14 mouse cellular contexts compared by ENCODE assay signal in genomic region chr2:101920136-101920554, GRCm38 (mm10). TPM values are rescaled to one million over a fixed set of nuclear protein-coding genes. Genes with fewer than 3 reads are reported as not detected.
DNase-seq lines count a peak whose midpoint lies in the region; ATAC-seq and TF ChIP-seq lines count a peak whose summit lies in the region.
"Had no signal": no experiment of that assay in that cellular context is flagged by ENCODE, and none has a peak within 500 bp of the region (broad histone marks: within the 10 kb centered on the region; RNA-seq: fewer than 3 reads in every experiment).

No protein-coding gene starts in this region.

- no peaks in the 10 kb centered on the region for H3K27me3 ChIP-seq in kidney, postnatal 0 days (ENCODE audit: insufficient read depth, low read length)
- H3K27me3 ChIP-seq in forebrain, postnatal 0 days (ENCODE audit: insufficient read depth, low read length): no peaks in the 10 kb centered on the region
- H3K27me3 ChIP-seq in midbrain, embryonic 11.5 days (ENCODE audit: control insufficient read depth, insufficient read depth, low read length): no peaks in the 10 kb centered on the region
- H3K27me3 ChIP-seq: intestine, embryonic 15.5 days; liver, embryonic 12.5 days had no signal

- H3K9ac ChIP-seq in kidney, postnatal 0 days (ENCODE audit: low read depth, low read length): no peak overlapping the region
- no peak overlapping the region for H3K9ac ChIP-seq in forebrain, postnatal 0 days
- H3K9ac ChIP-seq in midbrain, embryonic 11.5 days (ENCODE audit: low read length): no peak overlapping the region
- H3K9ac ChIP-seq: intestine, embryonic 15.5 days; liver, embryonic 12.5 days had no signal

- peak; percentile 21; the same call in 1 of the 2 replicates for TF ChIP-seq CTCF in kidney, postnatal 0 days (IDR thresholded peaks at IDR 0.05; ENCODE audit: low read depth)
- TF ChIP-seq CTCF in forebrain, postnatal 0 days (IDR thresholded peaks at IDR 0.05; ENCODE audit: low read depth): no peak
- no peak for TF ChIP-seq CTCF in olfactory bulb, adult 2 months (IDR thresholded peaks at IDR 0.05; ENCODE audit: insufficient read depth, low read depth, low read length)

- no peak overlapping the region for H3K4me2 ChIP-seq in kidney, postnatal 0 days (ENCODE audit: low read length)
- no peak overlapping the region for H3K4me2 ChIP-seq in forebrain, postnatal 0 days (ENCODE audit: low read depth)
- no peak overlapping the region for H3K4me2 ChIP-seq in midbrain, embryonic 11.5 days
- H3K4me2 ChIP-seq: intestine, embryonic 15.5 days; liver, embryonic 12.5 days had no signal

- intact Hi-C loops in left cerebral cortex, postnatal 10 days (cut with DNase I): no loop called here

- DNase-seq in kidney, postnatal 0 days (ENCODE audit: low spot score): no peak
- DNase-seq in kidney, adult 11 months: no peak
- peak; percentile 24 for DNase-seq in forebrain, postnatal 0 days
- DNase-seq in midbrain, embryonic 11.5 days (ENCODE audit: low spot score, missing footprints): peak; percentile 78
- no peak for DNase-seq in gastrocnemius, postnatal 10 days
- no peak for DNase-seq in right cerebral cortex, adult 18-20 months
- no peak for DNase-seq in left cerebral cortex, postnatal 10 days (ENCODE audit: extremely low spot score in 1 of 2, low spot score in 2 of 2)
- DNase-seq: cerebellum, adult 9-10 months; kidney, postnatal 36 days; thymus, postnatal 14 days had no signal

- ATAC-seq in kidney, postnatal 0 days (replicated peaks; ENCODE audit: low FRiP score, low read depth): no peak
- peak; percentile 60 for ATAC-seq in forebrain, postnatal 0 days
- no peak for ATAC-seq in midbrain, embryonic 11.5 days (ENCODE audit: low FRiP score)
- ATAC-seq: intestine, embryonic 15.5 days; liver, embryonic 12.5 days had no signal

- no peak for TF ChIP-seq POLR2A in olfactory bulb, adult 2 months (IDR thresholded peaks at IDR 0.05; ENCODE audit: insufficient read depth, low read depth, low read length)

- WGBS in kidney, postnatal 0 days: 53% methylated on average over 2 of the region's 2 CpGs
- 21% methylated on average over 2 of the region's 2 CpGs for WGBS in forebrain, postnatal 0 days
- 38% methylated on average over 2 of the region's 2 CpGs for WGBS in midbrain, embryonic 11.5 days
- 26% methylated on average over 2 of the region's 2 CpGs for WGBS in olfactory bulb, adult 2 months

- H3K4me1 ChIP-seq in kidney, postnatal 0 days (replicated peaks; ENCODE audit: insufficient read depth, low read length): no peaks in the 10 kb centered on the region
- peaks cover 7% of the 10 kb centered on the region; the same call in 1 of the 2 replicates for H3K4me1 ChIP-seq in forebrain, postnatal 0 days (ENCODE audit: insufficient read depth)
- peaks cover 4% of the 10 kb centered on the region; the same call in 1 of the 2 replicates for H3K4me1 ChIP-seq in midbrain, embryonic 11.5 days (ENCODE audit: control insufficient read depth, insufficient read depth, low read length)
- peaks cover 8% of the 10 kb centered on the region for H3K4me1 ChIP-seq in olfactory bulb, adult 2 months (ENCODE audit: control insufficient read depth, insufficient read depth, low read length)
- H3K4me1 ChIP-seq: intestine, embryonic 15.5 days had no signal

- no peaks in the 10 kb centered on the region for H3K36me3 ChIP-seq in kidney, postnatal 0 days (ENCODE audit: insufficient read depth, low read length)
- no peaks in the 10 kb centered on the region for H3K36me3 ChIP-seq in forebrain, postnatal 0 days (ENCODE audit: insufficient read depth)
- H3K36me3 ChIP-seq in midbrain, embryonic 11.5 days (ENCODE audit: control insufficient read depth, insufficient read depth, low read length): no peaks in the 10 kb centered on the region
- H3K36me3 ChIP-seq: intestine, embryonic 15.5 days; liver, embryonic 12.5 days had no signal

- no peak overlapping the region for H3K27ac ChIP-seq in kidney, postnatal 0 days
- peak overlapping the region; percentile 21; the same call in 1 of the 2 replicates for H3K27ac ChIP-seq in forebrain, postnatal 0 days (ENCODE audit: low read depth, low read length)
- no peak overlapping the region for H3K27ac ChIP-seq in midbrain, embryonic 11.5 days (ENCODE audit: low read depth, low read length)
- H3K27ac ChIP-seq in olfactory bulb, adult 2 months (ENCODE audit: insufficient read depth, low read depth, low read length): peak overlapping the region; percentile 84
- H3K27ac ChIP-seq: intestine, embryonic 15.5 days; liver, embryonic 12.5 days had no signal

- no peak overlapping the region for H3K4me3 ChIP-seq in kidney, postnatal 0 days (replicated peaks; ENCODE audit: low read depth, low read length)
- H3K4me3 ChIP-seq in forebrain, postnatal 0 days (ENCODE audit: low read depth, low read length): no peak overlapping the region
- H3K4me3 ChIP-seq in midbrain, embryonic 11.5 days (ENCODE audit: low read depth, low read length): no peak overlapping the region
- no peak overlapping the region for H3K4me3 ChIP-seq in olfactory bulb, adult 2 months (ENCODE audit: insufficient read depth, low read depth, low read length)
- H3K4me3 ChIP-seq: intestine, embryonic 15.5 days; liver, embryonic 12.5 days had no signal

- H3K9me3 ChIP-seq in kidney, postnatal 0 days (replicated peaks; ENCODE audit: low read length): no peaks in the 10 kb centered on the region
- no peaks in the 10 kb centered on the region for H3K9me3 ChIP-seq in forebrain, postnatal 0 days (ENCODE audit: low read length)
- H3K9me3 ChIP-seq in midbrain, embryonic 11.5 days (ENCODE audit: control insufficient read depth, low read length): no peaks in the 10 kb centered on the region
- H3K9me3 ChIP-seq: intestine, embryonic 15.5 days; liver, embryonic 12.5 days had no signal

RNA-seq across cellular contexts. Expression of gene Commd9, which starts 34.1 kb away (rescaled TPM):
- polyA plus RNA-seq in kidney, postnatal 0 days (2015; fragmentation: Nextera tagmentation; extraction: Ambion mirVana): 73.1 and 74.3 TPM in 2 replicates
- total RNA-seq in forebrain, postnatal 0 days (2014; rRNA removed): 144 and 195 TPM in 2 replicates
- 97.7 and 107 TPM in 2 replicates for polyA plus RNA-seq in forebrain, postnatal 0 days (2015; fragmentation: Nextera tagmentation; extraction: Ambion mirVana)
- 69.8 and 75.0 TPM in 2 replicates for polyA plus RNA-seq in midbrain, embryonic 11.5 days (2014; fragmentation: Nextera tagmentation; extraction: Ambion mirVana)
- polyA plus RNA-seq in olfactory bulb, adult 2 months (2012; ENCODE audit: insufficient read depth, insufficient read length, low replicate concordance, missing spikeins): not detected in 2 replicates
- total RNA-seq in gastrocnemius, postnatal 10 days (2021): 10 to 100 TPM; 34.5 to 36.4 TPM
- 10 to 100 TPM; 41.3 to 42.2 TPM for total RNA-seq in left cerebral cortex, postnatal 10 days (2021)

RNA-seq across cellular contexts. Expression of gene Prr5l, which starts 37.3 kb away (rescaled TPM):
- 38.1 and 48.5 TPM in 2 replicates for polyA plus RNA-seq in kidney, postnatal 0 days (2015; fragmentation: Nextera tagmentation; extraction: Ambion mirVana)
- 3.2 and 4.2 TPM in 2 replicates for total RNA-seq in forebrain, postnatal 0 days (2014; rRNA removed)
- polyA plus RNA-seq in forebrain, postnatal 0 days (2015; fragmentation: Nextera tagmentation; extraction: Ambion mirVana): 3.6 and 5.6 TPM in 2 replicates
- 12.6 and 15.5 TPM in 2 replicates for polyA plus RNA-seq in midbrain, embryonic 11.5 days (2014; fragmentation: Nextera tagmentation; extraction: Ambion mirVana)
- not detected in 2 replicates for polyA plus RNA-seq in olfactory bulb, adult 2 months (2012; ENCODE audit: insufficient read depth, insufficient read length, low replicate concordance, missing spikeins)
- 1 to 10 TPM; 2.2 to 4.9 TPM for total RNA-seq in gastrocnemius, postnatal 10 days (2021)
- total RNA-seq in left cerebral cortex, postnatal 10 days (2021): 1 to 10 TPM; 2.3 to 4.5 TPM
- total RNA-seq: granulocyte monocyte progenitor cell, adult 5-6 weeks had no signal

Comparison
In these comparisons a context has a peak if more than half of its experiments do, and no peak if none do; other contexts are left out.
1. DNase-seq: peak in forebrain, postnatal 0 days (single experiment) and midbrain, embryonic 11.5 days (single experiment); none in kidney, postnatal 0 days (single experiment), kidney, adult 11 months (single experiment), gastrocnemius, postnatal 10 days (single experiment), right cerebral cortex, adult 18-20 months (single experiment) and left cerebral cortex, postnatal 10 days (0 of 2).
2. H3K27ac ChIP-seq: peak in forebrain, postnatal 0 days (single experiment) and olfactory bulb, adult 2 months (single experiment); none in kidney, postnatal 0 days (single experiment) and midbrain, embryonic 11.5 days (single experiment).
3. RNA of gene Commd9, which starts 34.1 kb away (polyA plus RNA-seq): 97.7 to 107 TPM in forebrain, postnatal 0 days, 69.8 to 75.0 TPM in midbrain, embryonic 11.5 days and 73.1 to 74.3 TPM in kidney, postnatal 0 days; not detected in olfactory bulb, adult 2 months; every median in the first group is over 10 times any median in the second.